Mouse (Mus musculus): Measurements from ENCODE around the gene Esp4.
"Not testable (repeated sequence)": the region's sequence is repeated elsewhere in the genome, so short reads cannot be mapped to it uniquely, and the experiment has no call there.

Esp4 gene

DNA sequence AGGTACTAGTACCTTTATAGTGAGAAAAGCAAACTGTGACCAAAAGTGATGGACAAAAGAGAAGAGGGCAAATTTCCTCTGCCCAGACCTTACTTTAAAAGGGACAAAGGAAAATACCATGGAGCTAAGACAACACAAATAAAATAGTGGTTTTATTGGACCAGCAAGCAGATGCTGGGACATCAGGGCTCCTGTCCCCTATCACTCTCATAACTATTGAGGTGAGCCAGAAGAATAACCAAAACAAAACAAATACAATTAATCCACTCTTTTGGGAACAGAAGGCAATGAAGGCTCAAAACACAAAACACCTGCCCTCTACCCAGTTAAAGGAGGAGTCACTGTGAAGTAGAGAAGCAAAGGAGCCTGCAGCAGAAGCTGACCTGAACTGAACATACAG lies at the start of gene Esp4:
TSS of gene Esp4 (plus strand) at position 301 of the 400 bp plus-strand sequence.
- no peak for DNase-seq (ENCODE audit: extremely low spot score, low read depth, low spot score)

DNA sequence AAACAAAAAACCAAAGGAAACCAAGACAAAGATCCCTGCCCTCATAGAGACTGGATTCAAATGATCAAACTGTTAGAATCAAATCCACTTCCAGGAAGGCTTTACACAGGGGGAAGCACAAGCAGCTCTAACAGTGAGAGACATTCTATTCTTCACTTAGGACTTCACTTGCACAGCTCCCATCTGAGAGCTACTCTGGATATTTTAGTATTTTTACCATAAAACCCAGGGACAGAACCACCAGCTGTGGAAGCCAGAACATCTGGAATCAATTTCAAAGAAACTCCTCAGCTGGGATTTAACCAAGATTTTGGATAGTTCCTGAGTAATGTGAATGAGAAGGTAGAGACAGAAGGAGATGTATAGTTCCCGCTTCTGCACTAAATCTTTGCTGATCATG lies 44.9 kb upstream of the Esp4 start:
- peak; percentile 14 for DNase-seq (ENCODE audit: extremely low spot score, low read depth, low spot score)

DNA sequence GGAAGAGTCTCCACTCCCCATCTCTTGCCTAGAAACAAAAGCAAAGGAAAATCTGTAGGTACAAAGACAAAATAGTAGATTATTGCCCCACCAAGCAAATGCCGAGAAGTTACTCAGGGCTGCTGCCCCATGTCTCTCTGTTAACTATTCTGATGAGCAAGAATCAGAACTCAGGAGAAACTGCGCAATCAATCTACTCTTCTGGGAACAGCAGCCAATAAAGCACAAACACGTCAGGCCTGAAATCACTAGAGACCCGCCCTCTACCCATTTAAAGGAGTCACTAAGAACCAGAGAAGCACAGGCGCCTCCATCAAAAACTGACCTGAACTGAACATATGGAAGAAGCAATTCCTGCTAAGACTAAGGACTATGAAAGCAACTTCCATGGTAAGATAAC lies 37.2 kb upstream of the Esp4 start, which contains the start of gene Esp6:
TSS of gene Esp6 (plus strand) at position 301 of the 400 bp plus-strand sequence.
- DNase-seq (ENCODE audit: extremely low spot score, low read depth, low spot score): no peak

DNA sequence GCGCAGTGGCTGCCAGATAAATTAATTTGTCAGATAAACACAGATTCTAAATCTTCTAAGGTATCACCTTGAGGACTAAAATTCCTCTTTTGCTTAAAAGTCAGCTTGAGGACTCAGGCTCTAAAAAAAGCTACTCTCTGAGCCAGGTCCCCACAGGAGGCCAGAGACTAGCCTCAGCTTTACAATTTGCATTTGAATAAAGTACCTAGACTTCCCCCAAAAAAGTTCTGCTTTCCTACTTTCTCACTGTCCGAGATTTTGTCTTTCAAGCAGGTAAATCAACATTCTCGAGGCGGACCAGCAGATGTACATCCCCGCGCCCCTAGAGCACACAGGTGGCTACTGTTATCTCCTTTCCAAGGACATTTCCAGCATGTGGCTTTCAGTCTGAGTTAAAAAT lies 14.5 kb upstream of the Esp4 start:
- DNase-seq (ENCODE audit: extremely low spot score, low read depth, low spot score): not testable (repeated sequence)

DNA sequence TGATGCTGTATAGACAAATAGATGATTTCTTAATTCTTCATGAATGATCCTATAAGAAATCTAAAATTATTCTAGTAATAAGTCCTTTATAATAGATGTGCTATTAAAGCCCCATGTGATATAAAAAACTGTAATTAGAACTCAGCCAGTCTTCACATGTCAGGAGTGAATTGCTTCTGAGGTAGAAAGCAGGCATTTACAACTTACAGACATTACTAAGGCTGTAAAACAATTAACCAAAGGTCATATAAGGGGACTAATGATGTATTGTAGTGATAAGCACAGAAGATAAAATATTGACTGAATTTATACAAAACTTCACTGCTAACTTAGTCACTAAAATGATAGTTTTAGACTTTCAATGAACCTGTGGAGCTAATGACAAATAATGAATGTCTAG lies 7.1 kb upstream of the Esp4 start:
- no peak for DNase-seq (ENCODE audit: extremely low spot score, low read depth, low spot score)

DNA sequence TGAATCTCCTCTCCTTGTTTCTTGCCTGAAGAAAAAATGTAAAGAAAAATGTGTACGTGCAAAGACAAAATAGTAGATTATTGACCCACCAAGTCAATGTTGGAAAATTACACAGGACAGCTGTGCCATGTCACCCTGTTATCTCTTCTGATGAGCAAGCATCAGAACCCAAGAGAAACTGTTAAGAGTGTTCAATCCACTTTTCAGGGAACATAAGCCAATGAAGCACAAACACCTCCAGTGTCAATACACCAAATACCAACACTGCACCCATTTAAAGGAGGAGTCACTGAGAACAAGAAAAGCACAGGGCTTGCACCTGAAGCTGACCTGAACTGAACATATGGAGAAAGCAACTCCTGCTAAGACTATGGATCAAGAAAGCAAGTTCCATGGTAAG lies 33.4 kb downstream of the Esp4 start, which contains the start of gene Esp3:
TSS of gene Esp3 (plus strand) at position 301 of the 400 bp plus-strand sequence.
- DNase-seq (ENCODE audit: extremely low spot score, low read depth, low spot score): not testable (repeated sequence)
